Mouse (Mus musculus) midbrain, embryonic 14.5 days (tissue): ENCODE measurements around the gene Apom. TPM values are rescaled to one million over a fixed set of nuclear protein-coding genes. Genes with fewer than 3 reads are reported as not detected.
A peak's percentile ranks its signal among the peaks of the same experiment; 100 is the strongest.

Experiments
- ATAC-seq: fragments of 200-750 bp; cut with Nextera tagmentation; 2 replicates; pipeline ENCODE4 v1.8.0; 2017; ENCODE audit warnings: moderate number of reproducible peaks, moderate library complexity; ENCODE audit not compliant: low FRiP score, low TSS enrichment
- DNase-seq: peaks from one replicate; pipeline ENCODE4 v3.0.0-alpha.2; 2015
- H3K27ac ChIP-seq: fragments of 300-500 bp; sonication (generic); replicated peaks from 2 replicates; pipeline ENCODE4 v1.5.1; 2014; ENCODE audit warnings: mild to moderate bottlenecking, low read depth, low read length, moderate library complexity
- H3K27me3 ChIP-seq: fragments of 300-500 bp; sonication (generic); 2 replicates; pipeline ENCODE4 v1.6.1; 2014; ENCODE audit warnings: low read length, control low read depth, mixed read lengths; ENCODE audit not compliant: control insufficient read depth, insufficient read depth
- H3K36me3 ChIP-seq: fragments of 300-500 bp; sonication (generic); 2 replicates; pipeline ENCODE4 v1.6.1; 2014; ENCODE audit warnings: low read length, control low read depth; ENCODE audit not compliant: control insufficient read depth, insufficient read depth
- H3K4me1 ChIP-seq: fragments of 300-500 bp; sonication (generic); 2 replicates; pipeline ENCODE4 v1.6.1; 2014; ENCODE audit warnings: mild to moderate bottlenecking, antibody characterized with exemption, low read length, control low read depth; ENCODE audit not compliant: control insufficient read depth, insufficient read depth
- H3K4me2 ChIP-seq: fragments of 300-500 bp; sonication (generic); 2 replicates; pipeline ENCODE4 v1.6.1; 2014; ENCODE audit warnings: mild to moderate bottlenecking, low read length, moderate library complexity
- H3K4me3 ChIP-seq: fragments of 300-500 bp; sonication (generic); replicated peaks from 2 replicates; pipeline ENCODE4 v1.5.1; 2014; ENCODE audit warnings: low read depth, low read length
- H3K9ac ChIP-seq: fragments of 300-500 bp; sonication (generic); replicated peaks from 2 replicates; pipeline ENCODE4 v1.6.1; 2014; ENCODE audit warnings: mild to moderate bottlenecking, low read length, moderate library complexity
- H3K9me3 ChIP-seq: fragments of 300-500 bp; sonication (generic); 2 replicates; pipeline ENCODE4 v1.6.1; 2016; ENCODE audit warnings: low read length, control low read depth, mixed read lengths; ENCODE audit not compliant: control insufficient read depth
- WGBS: fragments of 180-500 bp; shearing (Covaris S2); extraction: QIAGEN DNeasy Blood & Tissue Kit; methylation state at CpG from one replicate; pipeline ENCODE4 v1.1.7; 2014; 5-methylcytosine and 5-hydroxymethylcytosine counted together
- polyA plus RNA-seq: library from polyadenylated mRNA; unstranded; fragments of >200 nt; fragmentation: Nextera tagmentation; extraction: Ambion mirVana; gene quantifications from 2 replicates; pipeline ENCODE4 v1.2.1, GENCODE M21; 2014

Gene Apom
- polyA plus RNA-seq, 1 experiment from 2014 or later: 0.57 TPM

- peaks cover 38% of the 10 kb centered on the region for H3K36me3 ChIP-seq
- ATAC-seq (no peak), DNase-seq (peak; percentile 21)
- no peaks in the 10 kb centered on the region for H3K9me3 ChIP-seq
- WGBS: 67% methylated on average over 8 of the region's 8 CpGs
- peak overlapping the region; percentile 45; the same call in 1 of the 2 replicates for H3K27ac ChIP-seq
- peak overlapping the region; percentile 76 for H3K4me2 ChIP-seq
- peak overlapping the region; percentile 61 for H3K4me3 ChIP-seq
- H3K9ac ChIP-seq: peak overlapping the region; percentile 93
- peaks cover 12% of the 10 kb centered on the region for H3K4me1 ChIP-seq
- no peaks in the 10 kb centered on the region for H3K27me3 ChIP-seq
Measured at GRCm38 (mm10) chr17:35090166-35090932, 41.5 kb downstream of the Apom start.

GRCm38 (mm10) chr17:35088825-35089644 is 42.8 kb downstream of the Apom start, which contains the start of gene Abhd16a:
Gene Abhd16a, plus strand, starts transcription at chr17:35089263.
- peaks cover 26% of the 10 kb centered on the region for H3K36me3 ChIP-seq
- ATAC-seq (peak; percentile 98), DNase-seq (peak; percentile 97)
- peaks cover 12% of the 10 kb centered on the region for H3K4me1 ChIP-seq
- H3K27ac ChIP-seq: peak within 1 kb of the TSS; percentile 98
- H3K9ac ChIP-seq: peak within 1 kb of the TSS; percentile 93
- H3K4me2 ChIP-seq: peak within 1 kb of the TSS; percentile 76
- H3K9me3 ChIP-seq: no peaks in the 10 kb centered on the region
- H3K4me3 ChIP-seq: peak within 1 kb of the TSS; percentile 61
- WGBS: 3% methylated on average over 66 of the region's 67 CpGs
- H3K27me3 ChIP-seq: no peaks in the 10 kb centered on the region

- 53% methylated on average over 2 of the region's 2 CpGs for WGBS
- H3K9me3 ChIP-seq: no peaks in the 10 kb centered on the region
- H3K4me2 ChIP-seq: no peak overlapping the region
- no peak overlapping the region for H3K9ac ChIP-seq
- H3K36me3 ChIP-seq: peaks cover 17% of the 10 kb centered on the region
- ATAC-seq (no peak), DNase-seq (no peak)
- no peaks in the 10 kb centered on the region for H3K27me3 ChIP-seq
- no peak overlapping the region for H3K27ac ChIP-seq
- H3K4me3 ChIP-seq: no peak overlapping the region
- H3K4me1 ChIP-seq: peaks cover 12% of the 10 kb centered on the region
Measured at GRCm38 (mm10) chr17:35088151-35088550, 43.7 kb downstream of the Apom start.

GRCm38 (mm10) chr17:35085208-35085865 is 46.5 kb downstream of the Apom start, which contains the start of gene Ly6g6f:
Gene Ly6g6f, minus strand, starts transcription at chr17:35085610.
- Histone ChIP-seq H3K4me1 (peaks cover 6% of the 10 kb centered on the region), H3K27ac (no peak within 1 kb of the TSS), H3K27me3 (no peaks in the 10 kb centered on the region), H3K4me2 (no peak within 1 kb of the TSS), H3K4me3 (no peak within 1 kb of the TSS), H3K9me3 (no peaks in the 10 kb centered on the region), H3K9ac (no peak within 1 kb of the TSS), H3K36me3 (no peaks in the 10 kb centered on the region)
- DNase-seq (no peak), ATAC-seq (no peak)
- WGBS: 85% methylated on average over 7 of the region's 7 CpGs

- ATAC-seq (no peak), DNase-seq (no peak)
- no peaks in the 10 kb centered on the region for H3K36me3 ChIP-seq
- H3K9me3 ChIP-seq: no peaks in the 10 kb centered on the region
- no peak overlapping the region for H3K9ac ChIP-seq
- H3K27ac ChIP-seq: no peak overlapping the region
- H3K4me2 ChIP-seq: no peak overlapping the region
- WGBS: 82% methylated on average over 3 of the region's 3 CpGs
- H3K27me3 ChIP-seq: no peaks in the 10 kb centered on the region
- no peak overlapping the region for H3K4me3 ChIP-seq
- H3K4me1 ChIP-seq: no peaks in the 10 kb centered on the region
Measured at GRCm38 (mm10) chr17:35083929-35084497, 47.8 kb downstream of the Apom start.

GRCm38 (mm10) chr17:35082841-35083576 is 48.8 kb downstream of the Apom start:
- DNase-seq (no peak), ATAC-seq (no peak)
- Histone ChIP-seq H3K4me1 (no peaks in the 10 kb centered on the region), H3K9me3 (no peaks in the 10 kb centered on the region), H3K27me3 (no peaks in the 10 kb centered on the region), H3K4me2 (no peak overlapping the region), H3K9ac (no peak overlapping the region), H3K27ac (no peak overlapping the region), H3K36me3 (no peaks in the 10 kb centered on the region), H3K4me3 (no peak overlapping the region)
- WGBS: 89% methylated on average over 16 of the region's 16 CpGs

- H3K9ac ChIP-seq: no peak overlapping the region
Measured at GRCm38 (mm10) chr17:35080710-35081109, 51.1 kb downstream of the Apom start.

GRCm38 (mm10) chr17:35080248-35080647 is 51.6 kb downstream of the Apom start:
- DNase-seq: no peak
- Histone ChIP-seq H3K9ac (no peak overlapping the region), H3K9me3 (no peaks in the 10 kb centered on the region), H3K27me3 (no peaks in the 10 kb centered on the region), H3K27ac (no peak overlapping the region), H3K36me3 (no peaks in the 10 kb centered on the region), H3K4me1 (no peaks in the 10 kb centered on the region), H3K4me3 (no peak overlapping the region), H3K4me2 (no peak overlapping the region)
- 57% methylated on average over 6 of the region's 6 CpGs for WGBS
- ATAC-seq: no peak

More at GRCm38 (mm10) chr17:35080710-35081109, 51.1 kb downstream of the Apom start:
- no peak overlapping the region for H3K4me2 ChIP-seq
- H3K4me3 ChIP-seq: no peak overlapping the region
- H3K27ac ChIP-seq: no peak overlapping the region
- no peaks in the 10 kb centered on the region for H3K36me3 ChIP-seq
- no peaks in the 10 kb centered on the region for H3K9me3 ChIP-seq
- 81% methylated on average over 4 of the region's 4 CpGs for WGBS
- ATAC-seq (no peak), DNase-seq (no peak)
- H3K27me3 ChIP-seq: no peaks in the 10 kb centered on the region
- H3K4me1 ChIP-seq: no peaks in the 10 kb centered on the region
